Mouse (Mus musculus): Measurements from ENCODE around the gene Etfb.

DNA sequence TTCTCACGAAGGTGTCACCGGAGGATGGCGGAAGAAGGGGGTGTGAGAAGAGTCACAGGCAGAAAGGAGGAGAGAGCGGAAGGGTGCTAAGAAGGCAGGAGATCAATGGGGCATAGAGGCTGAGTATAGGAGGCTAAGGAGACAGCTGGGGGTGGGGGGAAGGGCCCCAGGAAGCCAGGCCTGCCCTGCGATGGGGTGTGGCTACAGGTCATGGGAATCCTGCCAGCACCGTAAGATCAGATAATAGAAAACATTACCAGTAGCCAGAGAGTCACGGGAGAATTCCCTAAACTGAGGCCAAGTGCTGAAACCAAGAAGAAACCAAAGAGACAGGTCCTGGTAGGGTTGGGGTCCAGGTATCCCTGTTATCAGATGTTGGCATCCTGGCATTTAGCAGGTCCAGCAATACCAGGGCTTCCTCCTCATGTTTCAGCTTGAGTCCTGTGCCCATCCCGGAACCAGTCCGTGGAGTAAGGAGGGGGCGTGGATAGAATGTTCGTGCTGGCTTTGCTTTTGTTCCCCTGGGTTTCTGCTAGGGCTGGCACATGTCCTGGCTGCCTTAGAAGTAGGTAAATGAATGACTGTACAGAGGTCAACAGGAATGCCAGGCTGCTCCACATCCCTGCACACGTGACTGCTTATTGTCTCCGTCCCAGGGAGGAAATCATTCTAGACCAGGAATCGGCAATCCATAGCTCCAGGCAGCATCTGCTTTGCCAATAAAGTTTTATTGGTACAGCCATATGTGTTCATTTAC is 9.9 kb downstream of the Etfb start:
- TF ChIP-seq EP300 (IDR thresholded peaks at IDR 0.05; ENCODE audit: low read depth) (no peak), CTCF (IDR thresholded peaks at IDR 0.05; ENCODE audit: low read depth) (no peak)
